Mouse (Mus musculus): ENCODE results near the gene Cep57l1.

Gene Cep57l1

DNA sequence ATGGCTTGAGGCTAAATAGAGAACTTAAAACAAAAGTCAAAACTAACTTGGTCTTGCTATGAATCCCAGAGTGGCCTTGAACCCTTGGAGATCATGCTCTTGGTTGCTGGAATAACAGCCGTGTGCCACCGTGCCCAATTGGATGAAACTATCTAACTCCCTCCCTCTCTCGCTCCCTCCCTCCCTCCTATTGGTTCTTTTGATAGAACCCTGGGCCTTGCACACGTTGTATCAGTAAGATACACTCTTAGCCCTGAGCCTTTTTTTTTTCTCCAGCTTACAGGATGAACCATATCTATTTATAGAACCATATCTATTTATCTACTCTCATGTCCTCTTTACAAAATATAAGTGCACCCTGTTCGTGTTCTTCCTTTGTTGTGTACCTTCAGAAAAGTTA, 6.8 kb upstream of the Cep57l1 start:
- no peak for DNase-seq (ENCODE audit: low spot score)

DNA sequence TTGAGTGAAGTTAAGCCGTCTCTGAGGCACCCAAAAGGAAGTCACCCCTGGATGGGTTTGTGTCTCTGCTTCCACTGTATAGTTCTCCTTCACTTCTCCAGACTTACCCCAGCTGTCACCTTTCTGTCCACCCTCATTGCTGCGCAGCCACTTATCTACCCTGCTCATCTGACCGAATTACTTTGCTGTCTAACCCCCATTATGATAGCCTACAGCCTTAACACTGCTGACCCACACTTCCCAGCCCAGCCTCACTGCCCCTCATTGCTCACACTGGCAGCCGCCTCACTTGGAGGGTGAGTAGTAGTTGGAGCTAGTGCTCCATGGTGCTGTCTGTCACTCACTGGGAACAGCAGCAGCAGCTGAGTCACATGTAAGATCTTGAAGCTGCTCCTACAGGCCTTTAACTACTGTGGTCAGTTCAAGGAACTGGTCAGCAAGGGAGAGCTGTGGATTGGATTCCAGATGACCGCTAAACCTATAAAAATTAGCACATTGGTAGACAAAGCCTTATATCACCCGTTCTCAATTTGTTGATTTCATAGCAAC, 4.7 kb upstream of the Cep57l1 start:
- DNase-seq (ENCODE audit: low spot score), result no peak

DNA sequence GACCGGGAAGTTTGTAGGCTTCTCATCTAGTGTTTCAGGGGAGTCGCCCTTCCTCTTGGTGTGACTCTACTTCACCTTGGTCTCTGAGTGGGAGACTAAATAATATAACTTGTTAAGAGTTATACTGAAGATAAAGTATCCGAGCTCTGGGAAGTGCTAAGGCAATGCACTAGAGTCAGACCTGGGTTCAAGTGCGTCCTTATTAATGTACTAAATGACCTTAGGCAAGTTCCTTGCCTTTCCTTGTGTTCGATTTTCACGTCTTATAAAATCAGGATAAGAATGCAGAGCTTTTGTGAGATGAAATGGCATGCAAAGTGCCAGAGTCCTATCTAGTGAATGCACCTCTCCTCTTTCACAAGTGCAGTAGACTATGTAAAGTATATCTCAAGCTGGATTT, 2.9 kb upstream of the Cep57l1 start:
- no peak for DNase-seq (ENCODE audit: low spot score)

DNA sequence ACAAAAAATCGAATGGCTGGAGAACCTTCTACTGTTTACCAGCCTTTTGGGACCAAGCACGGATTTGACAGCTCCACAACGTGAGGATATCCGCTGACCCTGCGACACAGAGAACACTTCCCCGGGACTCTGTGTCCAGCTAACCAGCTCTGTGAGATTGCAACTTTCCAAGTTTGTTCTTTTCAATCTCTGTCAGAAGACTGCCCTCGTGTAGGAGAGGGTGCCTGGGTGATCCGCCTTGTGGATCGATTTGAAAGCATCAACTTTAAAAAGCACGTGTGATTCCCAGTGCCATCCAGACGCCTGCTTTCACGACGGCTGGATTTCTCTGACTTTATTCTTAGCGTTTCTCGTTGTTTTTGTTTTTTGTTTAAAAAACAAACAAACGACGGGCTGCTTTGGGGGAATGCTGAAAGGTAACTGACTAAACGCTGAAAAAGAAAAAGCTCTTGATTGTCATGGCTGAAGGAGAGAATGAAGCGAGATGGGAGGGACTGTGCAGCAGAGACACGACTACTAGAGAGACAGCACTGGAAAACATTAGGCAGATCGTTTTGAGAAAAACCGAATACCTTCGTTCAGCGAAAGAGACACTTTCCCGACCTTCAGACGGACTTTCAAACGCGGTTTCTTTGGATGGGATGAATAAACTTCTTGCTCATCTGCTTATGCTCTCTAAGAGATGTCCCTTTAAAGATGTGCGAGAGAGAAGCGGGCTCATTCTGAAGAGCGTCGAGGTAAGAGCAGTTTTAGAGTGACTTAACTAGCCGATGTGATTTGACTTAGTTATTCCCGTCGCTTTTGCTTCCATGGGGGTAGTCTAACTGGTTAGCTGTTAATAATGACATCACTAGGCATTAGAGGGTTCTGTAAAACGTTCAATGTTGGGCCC, 1.1 kb upstream of the Cep57l1 start:
- no peak for DNase-seq (ENCODE audit: low spot score)

DNA sequence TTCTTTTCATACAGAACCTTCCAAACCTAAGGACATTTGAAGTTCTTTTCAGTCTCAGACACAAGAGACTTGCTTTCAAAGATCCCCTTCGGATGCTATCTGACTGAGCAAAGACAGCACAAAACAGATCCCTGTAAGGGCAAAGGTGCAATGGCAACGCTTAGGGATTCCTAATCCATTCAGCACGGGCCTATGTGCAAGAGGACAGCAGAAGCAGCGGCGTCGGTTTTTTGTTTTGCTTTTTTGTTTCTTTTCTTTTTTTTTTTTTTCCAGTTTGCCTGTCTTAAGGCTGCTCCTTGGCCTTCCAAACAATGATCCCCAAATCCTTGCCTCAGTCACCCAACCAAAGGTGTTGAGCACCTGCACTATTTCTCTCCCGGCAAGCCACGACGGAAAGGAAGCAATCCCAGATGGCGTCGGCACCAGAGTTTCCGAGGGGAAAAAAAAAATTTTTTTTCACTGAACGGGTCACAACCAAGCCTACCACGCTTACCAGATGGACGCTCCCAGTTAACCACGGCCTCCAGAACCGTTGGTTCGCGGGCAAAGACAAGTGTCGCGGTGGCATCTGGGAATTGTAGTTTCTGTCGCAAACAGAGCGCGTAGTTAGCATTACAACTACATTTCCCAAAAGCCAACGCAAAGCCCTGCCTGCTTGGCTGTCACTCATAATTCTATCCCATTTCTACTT, 446 bp downstream of the Cep57l1 start:
- no peak for DNase-seq (ENCODE audit: low spot score)

DNA sequence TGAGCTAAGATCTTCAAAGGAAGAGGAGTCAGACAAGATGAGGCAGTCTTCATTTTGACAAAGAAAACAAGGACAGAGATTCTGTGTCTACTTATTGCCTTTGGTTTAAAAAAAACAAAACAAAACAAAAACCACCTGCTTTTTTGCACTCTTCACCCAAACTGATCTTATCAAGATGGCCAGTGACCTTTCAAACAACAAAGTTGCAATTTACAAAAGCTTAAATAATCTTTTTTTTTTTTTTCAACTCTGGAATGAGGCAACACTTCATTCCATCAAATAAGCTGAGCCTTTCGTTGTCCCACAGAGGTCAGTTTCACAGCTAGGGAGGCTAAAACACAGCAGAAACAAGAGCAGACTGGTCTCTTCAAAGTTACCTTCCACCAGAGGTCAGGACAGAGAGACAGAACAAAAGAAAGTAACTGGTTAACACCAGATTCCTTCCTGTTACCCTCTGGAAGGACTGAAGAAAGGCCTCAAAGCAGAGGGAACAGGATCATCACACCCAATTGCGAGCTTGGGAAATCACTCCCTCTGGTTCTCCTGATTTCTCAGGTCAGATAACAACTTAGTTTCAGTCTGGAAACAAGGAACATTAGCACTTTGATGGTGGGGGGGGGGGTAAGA, 3.8 kb downstream of the Cep57l1 start:
- no peak for DNase-seq (ENCODE audit: low spot score)

DNA sequence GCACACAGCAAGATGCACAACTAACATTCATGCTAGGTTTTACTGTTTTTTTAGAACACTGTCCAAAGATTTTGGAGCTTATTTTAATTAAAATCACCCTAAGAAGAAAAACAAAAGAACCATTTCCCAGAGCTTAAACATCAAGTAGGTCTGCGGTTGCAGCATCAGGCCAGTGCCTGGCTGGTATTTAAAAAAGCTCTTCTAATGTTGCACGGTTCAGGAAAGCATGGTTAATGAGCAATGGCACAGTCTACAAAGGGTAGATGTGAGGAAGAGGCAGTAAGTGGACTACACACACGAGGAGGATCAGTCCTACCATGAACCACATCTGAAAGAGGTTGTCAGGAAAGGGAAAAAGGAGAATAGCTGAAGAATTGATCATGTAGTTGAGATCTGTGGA, 5.0 kb downstream of the Cep57l1 start:
- no peak for DNase-seq (ENCODE audit: low spot score)

DNA sequence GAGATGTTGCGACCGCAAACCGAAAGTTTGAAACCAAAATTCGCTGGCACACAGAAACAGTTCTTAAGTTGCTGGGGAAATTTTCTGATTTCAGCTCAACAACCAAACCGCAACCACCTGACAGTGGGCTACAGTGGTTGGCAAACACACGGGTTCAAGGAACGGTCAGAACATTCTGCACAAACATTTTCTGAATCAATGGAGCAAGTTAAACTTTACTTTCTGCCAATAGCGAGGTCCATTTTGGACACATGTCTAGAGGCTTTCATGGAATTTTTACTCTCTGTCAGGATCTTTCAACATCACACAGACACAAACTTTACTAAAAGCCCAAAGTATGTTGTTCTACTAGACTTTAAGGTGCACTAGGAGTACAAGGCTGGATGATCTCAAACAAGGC, 6.2 kb downstream of the Cep57l1 start:
- no peak for DNase-seq (ENCODE audit: low spot score)

DNA sequence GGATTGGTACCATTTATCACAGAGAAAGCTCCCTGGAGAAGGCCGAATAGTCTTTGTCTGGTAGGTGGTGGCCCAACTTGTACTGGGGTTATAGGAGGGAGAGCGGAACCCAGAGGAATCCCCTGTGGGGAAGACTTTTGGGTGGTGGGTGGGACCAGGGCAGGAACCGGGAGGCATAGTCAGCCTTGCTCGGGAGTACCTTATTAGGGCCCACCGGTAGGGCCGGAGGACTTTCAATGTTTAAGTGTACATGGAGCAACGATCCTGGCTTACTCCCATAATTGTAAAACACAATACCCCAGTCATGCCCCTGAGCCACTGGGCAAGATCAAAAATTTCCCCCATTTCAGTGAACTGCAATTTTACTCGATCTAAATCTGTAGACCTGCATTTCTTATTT, 12.4 kb downstream of the Cep57l1 start:
- no peak for DNase-seq (ENCODE audit: low spot score)

DNA sequence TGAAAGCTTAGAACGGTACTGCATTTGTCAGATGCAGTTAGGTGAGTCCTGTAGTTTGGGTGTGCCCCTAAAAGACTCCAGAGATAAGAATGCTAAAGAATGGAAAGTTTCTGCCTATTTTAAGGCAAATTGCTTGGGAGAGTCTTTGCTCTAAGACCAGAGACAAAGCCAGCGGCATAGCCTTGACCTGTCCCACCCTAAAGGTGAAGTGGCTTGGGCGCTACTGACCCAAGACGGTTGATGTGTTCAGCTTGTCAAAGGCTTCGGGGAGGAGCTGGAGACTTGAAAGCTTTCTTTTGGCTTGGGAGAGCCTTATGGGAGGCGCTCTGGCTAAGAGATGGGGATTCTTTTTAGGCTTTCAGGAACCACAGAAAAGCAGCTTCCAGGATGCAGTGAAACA, 17.3 kb downstream of the Cep57l1 start:
- no peak for DNase-seq (ENCODE audit: low spot score)

DNA sequence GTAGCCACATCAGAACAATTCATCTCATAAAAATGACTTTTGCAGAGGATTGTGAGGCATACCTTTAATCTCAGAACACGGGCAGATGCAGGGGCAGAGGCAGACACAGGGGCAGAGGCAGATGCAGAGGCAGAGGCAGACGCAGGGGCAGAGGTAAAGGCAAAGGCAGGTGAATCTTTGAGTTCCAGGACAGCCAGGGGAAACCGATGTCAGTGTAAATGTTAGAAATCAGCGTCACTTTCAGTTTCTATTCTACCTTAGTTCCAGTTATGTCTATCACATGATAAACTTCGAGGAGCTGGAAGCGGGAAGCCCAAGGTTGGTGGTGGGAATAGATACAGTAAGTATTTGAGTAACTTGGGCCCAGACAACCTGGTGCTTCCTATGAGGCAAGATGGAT, 42.4 kb downstream of the Cep57l1 start:
- no peak for DNase-seq (ENCODE audit: low spot score)

DNA sequence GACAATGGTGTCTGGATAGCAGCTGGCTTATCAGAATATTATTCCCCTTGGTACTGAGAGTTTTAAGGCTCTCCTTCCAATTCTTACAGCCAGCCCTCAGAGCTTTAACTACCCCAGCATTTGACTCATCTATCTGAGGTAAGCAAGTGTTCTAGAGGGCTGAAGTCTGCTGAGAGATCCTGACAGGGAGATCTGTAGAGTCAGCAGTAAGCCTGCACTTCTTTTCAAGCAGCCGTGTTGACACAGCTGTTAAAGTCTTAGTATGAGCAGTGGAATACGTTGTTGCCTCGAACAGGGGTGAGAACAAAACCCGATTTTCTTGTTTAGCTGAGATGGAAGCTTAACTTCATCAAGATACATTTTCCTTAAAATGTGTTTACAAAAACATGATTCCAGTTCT, 43.4 kb downstream of the Cep57l1 start:
- no peak for DNase-seq (ENCODE audit: low spot score)

DNA sequence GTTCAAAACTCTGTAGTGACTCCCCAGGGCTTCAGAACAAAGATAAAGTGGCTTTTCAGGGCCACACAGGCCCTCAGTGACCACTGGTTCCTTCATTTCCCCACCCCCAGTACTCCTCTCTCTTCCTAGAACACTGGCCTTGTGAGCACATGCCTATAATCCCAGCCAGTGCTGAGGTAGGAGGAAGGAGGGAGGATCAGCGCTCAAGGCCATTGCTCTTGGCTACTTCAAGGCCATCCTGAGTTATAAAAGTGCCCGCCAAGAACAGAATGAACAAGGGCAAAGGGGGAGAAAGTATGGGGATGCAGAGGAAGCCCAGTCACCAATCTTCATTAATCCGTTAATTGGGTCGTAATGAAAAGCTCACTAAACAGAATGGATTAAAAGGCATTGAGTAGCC, 44.1 kb downstream of the Cep57l1 start:
- no peak for DNase-seq (ENCODE audit: low spot score)

DNA sequence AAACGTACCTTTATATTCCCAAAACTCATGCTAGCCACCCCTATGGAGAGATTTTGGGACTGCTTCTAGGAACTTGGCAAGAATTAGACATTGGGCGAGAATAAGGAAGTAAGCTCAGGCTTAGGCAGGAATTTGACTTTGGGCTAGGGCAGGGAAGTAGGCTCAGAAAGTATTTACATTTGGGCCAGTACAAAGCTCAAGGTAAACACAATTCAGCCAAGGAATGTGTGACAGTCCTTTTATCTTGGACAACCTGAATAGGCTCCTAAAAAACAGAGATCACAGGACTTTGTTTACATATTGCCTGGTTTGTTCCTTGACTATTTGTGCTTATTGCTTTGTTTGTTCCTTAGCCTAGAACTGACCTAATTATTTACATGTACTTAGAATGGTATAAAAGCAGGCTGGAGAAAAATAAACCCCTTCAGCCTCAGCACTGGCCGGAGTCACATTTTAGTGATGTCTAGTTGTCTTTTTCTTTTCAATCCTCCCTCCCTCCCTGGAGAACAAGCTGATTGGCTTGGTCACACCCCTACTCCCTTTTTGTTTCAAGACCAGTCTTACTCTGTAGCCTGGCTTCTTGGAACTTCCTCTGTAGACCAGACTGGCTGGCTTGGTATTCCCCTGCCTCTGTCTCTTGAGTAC, 45.8 kb downstream of the Cep57l1 start:
- no peak for DNase-seq (ENCODE audit: low spot score)

DNA sequence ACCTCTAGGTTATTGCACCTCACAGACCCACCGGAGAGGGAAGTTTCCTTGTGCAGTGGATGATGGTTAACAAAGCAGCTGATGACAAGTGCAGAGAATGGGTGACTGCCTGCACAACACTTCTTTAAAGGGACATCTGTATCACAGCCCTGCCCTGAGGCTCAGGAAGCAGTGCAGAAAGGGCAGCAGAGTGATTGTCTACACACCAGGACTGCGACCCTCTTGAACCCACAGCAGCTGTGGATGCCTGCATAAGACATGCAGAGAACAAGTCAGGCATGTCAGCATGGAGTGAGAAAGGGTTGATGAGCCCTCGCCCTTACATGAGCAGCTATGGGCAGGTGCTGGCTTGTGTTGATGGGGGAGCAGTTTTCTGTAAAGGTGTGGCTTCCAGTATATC, 48.8 kb downstream of the Cep57l1 start:
- no peak for DNase-seq (ENCODE audit: low spot score)

DNA sequence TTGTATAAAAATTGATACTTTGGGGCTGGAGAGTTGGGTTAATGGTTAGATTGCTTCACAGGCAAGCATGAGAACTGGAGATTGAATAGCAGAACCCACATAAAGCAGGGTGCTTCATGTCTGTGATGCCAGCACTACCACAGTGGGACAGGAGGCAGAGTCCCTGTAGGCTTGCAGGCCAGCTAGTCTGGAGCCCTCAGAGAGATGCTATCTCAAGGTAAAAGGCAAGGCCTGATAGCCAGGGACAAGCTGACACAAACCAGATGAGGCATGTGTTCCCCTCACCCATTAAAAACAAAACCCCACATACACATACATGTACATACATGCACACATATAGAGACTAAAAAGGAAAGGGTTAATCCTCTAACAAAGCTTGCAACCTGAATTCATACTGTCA, 51.6 kb downstream of the Cep57l1 start:
- DNase-seq (ENCODE audit: low spot score), result no peak

DNA sequence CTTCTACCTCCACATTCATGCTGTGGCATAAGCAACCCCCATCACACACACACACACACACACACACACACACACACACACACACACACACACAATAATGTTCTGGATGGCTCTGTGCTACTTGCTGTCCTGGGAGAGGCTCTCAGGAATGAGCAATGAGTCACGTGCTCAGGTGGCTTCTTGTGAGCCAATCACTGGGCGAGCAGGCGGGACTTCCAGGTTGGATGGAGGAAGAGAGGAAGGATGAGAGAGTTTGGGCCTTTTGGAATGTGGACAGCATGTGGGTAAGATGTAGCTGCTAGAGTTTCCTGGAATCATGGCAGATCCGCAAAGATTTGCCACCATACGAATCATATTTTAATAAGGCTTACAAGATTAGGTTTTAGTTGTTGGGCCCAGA, 52.4 kb downstream of the Cep57l1 start:
- DNase-seq (ENCODE audit: low spot score), result no peak

DNA sequence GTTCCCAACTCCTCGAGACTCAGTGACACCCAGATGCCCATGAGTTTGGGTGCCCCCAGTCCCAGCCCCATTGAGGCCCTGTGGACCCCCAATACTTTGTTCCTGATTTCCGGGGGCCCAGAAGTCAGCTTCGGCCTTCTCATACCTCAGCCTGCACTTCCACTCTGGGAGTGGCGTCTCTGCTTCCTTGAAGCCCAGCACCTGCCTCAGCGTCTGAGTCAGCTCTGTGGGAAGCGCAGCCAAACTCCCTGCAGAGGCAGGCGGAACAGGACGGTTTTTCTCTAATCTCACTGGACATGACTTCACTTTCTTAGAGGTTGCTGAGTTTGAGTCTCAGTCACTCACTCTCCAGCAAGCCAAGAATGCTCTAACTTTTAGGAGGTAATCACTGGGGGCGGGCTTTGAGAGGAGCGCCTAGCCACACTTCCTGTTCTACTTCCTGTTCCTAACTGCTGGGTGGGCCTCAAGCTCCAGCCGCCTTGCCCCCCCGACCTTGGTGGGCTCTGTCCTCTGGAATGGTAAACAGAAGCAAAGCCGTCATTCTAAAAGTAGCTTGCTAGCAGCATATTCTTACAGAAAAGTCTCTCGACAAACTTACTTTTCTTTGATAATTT, 57.7 kb downstream of the Cep57l1 start:
- DNase-seq (ENCODE audit: low spot score), result no peak

DNA sequence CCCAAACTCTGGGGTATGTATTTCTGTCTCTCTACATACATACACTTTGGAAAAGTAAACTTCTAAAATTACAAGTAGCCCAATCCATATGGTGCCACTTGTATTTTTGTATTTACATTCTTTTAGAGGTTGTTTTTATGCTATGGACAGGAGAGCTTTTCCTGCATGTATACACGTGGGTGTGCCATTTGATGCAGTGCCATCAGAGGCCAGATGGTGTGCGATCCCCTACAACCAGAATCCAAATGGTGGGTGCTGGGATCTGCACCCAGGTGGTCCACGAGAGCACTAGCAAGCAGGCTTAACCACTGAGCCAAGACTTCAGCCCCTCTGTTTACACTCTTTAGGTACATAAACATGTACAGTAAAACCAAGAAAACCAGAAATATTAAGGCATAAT, 60.4 kb downstream of the Cep57l1 start:
- DNase-seq (ENCODE audit: low spot score), result no peak

DNA sequence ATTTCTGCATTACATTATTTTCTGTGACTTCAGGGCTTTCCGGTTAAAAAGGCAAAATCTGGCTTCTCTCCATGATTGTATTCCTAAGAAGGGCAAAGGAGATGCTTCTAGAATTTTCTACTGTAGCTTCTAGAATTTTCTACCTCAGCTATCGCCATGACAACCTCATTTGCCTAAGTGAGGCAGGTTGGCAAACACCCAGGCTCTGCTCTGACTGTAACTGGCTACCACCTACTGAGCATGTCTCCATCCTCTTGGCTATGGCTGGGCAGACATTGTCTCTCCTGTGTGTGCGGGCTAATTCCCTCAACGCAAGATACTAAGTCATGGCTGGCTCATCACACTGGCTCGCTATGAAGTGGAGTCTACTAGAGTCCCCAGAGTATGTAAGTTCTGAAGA, 63.1 kb downstream of the Cep57l1 start:
- DNase-seq (ENCODE audit: low spot score), result peak; percentile 13

DNA sequence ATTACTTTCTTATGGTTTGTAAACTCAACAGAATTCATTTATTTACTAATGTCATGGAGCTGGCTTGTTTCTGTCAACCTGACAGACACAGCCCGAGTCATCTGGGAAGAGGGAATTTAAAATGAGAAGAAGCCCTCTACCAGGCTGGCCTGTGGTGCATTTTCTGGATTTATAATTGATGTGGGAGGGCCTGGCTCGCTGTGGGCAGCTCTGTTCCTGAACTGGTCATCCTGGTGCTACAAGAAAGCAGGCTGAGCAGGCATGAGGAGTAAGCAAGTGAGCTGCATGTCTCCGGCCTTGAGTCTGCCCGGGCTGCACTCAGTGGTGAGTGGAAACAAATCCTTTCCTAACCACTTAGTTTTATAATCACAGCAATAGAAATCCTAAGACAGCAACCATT, 65.7 kb downstream of the Cep57l1 start:
- DNase-seq (ENCODE audit: low spot score), result no peak

DNA sequence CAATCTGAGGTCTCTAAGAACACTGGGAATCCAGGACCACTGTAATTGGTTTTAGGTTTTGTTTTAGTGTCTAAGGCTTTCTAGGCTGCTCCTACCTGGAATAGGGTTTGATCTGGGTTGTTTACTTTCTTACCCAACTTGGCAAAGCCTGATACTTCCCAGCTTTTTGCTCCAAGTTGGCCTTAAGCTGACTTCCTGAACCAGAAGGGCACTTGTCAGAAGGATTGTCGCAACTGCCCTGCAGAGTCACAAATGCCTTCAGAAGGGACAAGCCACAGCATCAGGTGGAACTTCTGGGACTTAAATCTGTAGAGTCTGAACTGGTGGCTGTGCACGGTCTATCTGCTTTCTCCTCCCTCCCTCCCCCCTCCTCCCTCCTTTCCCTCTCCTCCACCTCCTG, 69.5 kb downstream of the Cep57l1 start:
- DNase-seq (ENCODE audit: low spot score), result no peak

Data from layer of hippocampus, adult 9-10 months (tissue).